Mouse (Mus musculus): Measurements from ENCODE around the gene Rab7. TPM values are rescaled to one million over a fixed set of nuclear protein-coding genes. Genes with fewer than 3 reads are reported as not detected.
A peak's percentile ranks its signal among the peaks of the same experiment; 100 is the strongest.

The Rab7 gene
- polyA plus RNA-seq, 1 experiment, result 72.1 TPM

GRCm38 (mm10) chr6:88003439-88003838 lies 41.6 kb downstream of the Rab7 start:
- Histone ChIP-seq H3K4me1 (ENCODE audit: control insufficient read depth, insufficient read depth, low read length) (no peaks in the 10 kb centered on the region; the same call in 1 of the 2 replicates), H3K27ac (ENCODE audit: control insufficient read depth, insufficient read depth, low read depth, low read length, poor library complexity) (no peak overlapping the region), H3K4me3 (replicated peaks; ENCODE audit: control insufficient read depth, low read depth, low read length) (no peak overlapping the region)
- no peak for TF ChIP-seq CTCF (IDR thresholded peaks at IDR 0.05; ENCODE audit: control insufficient read depth, insufficient read depth, low read length)
- TF ChIP-seq POLR2A (IDR thresholded peaks at IDR 0.05; ENCODE audit: borderline replicate concordance, control insufficient read depth, low read depth, low read length), result no peak
- WGBS, result 58% methylated on average over 4 of the region's 4 CpGs

GRCm38 (mm10) chr6:87998358-87998757 lies 46.7 kb downstream of the Rab7 start:
- Histone ChIP-seq H3K4me3 (replicated peaks; ENCODE audit: control insufficient read depth, low read depth, low read length) (no peak overlapping the region), H3K4me1 (ENCODE audit: control insufficient read depth, insufficient read depth, low read length) (no peaks in the 10 kb centered on the region), H3K27ac (ENCODE audit: control insufficient read depth, insufficient read depth, low read depth, low read length, poor library complexity) (no peak overlapping the region)
- no peak for TF ChIP-seq POLR2A (IDR thresholded peaks at IDR 0.05; ENCODE audit: borderline replicate concordance, control insufficient read depth, low read depth, low read length)
- no peak for TF ChIP-seq CTCF (IDR thresholded peaks at IDR 0.05; ENCODE audit: control insufficient read depth, insufficient read depth, low read length)
- WGBS, result 79% methylated on average over 4 of the region's 4 CpGs

- Histone ChIP-seq H3K4me3 (replicated peaks; ENCODE audit: control insufficient read depth, low read depth, low read length) (no peak overlapping the region), H3K27ac (ENCODE audit: control insufficient read depth, insufficient read depth, low read depth, low read length, poor library complexity) (no peak overlapping the region), H3K4me1 (ENCODE audit: control insufficient read depth, insufficient read depth, low read length) (no peaks in the 10 kb centered on the region)
- TF ChIP-seq CTCF (IDR thresholded peaks at IDR 0.05; ENCODE audit: control insufficient read depth, insufficient read depth, low read length) (peak; percentile 66), POLR2A (IDR thresholded peaks at IDR 0.05; ENCODE audit: borderline replicate concordance, control insufficient read depth, low read depth, low read length) (no peak)
- 67% methylated on average over 7 of the region's 7 CpGs for WGBS
Measured at GRCm38 (mm10) chr6:87997706-87998265, 47.3 kb downstream of the Rab7 start.

- H3K27ac ChIP-seq (ENCODE audit: control insufficient read depth, insufficient read depth, low read depth, low read length, poor library complexity), result no peak overlapping the region
- no peak overlapping the region for H3K4me3 ChIP-seq (replicated peaks; ENCODE audit: control insufficient read depth, low read depth, low read length)
- TF ChIP-seq CTCF (IDR thresholded peaks at IDR 0.05; ENCODE audit: control insufficient read depth, insufficient read depth, low read length) (no peak), POLR2A (IDR thresholded peaks at IDR 0.05; ENCODE audit: borderline replicate concordance, control insufficient read depth, low read depth, low read length) (no peak)
- 87% methylated on average over 9 of the region's 9 CpGs for WGBS
- no peaks in the 10 kb centered on the region for H3K4me1 ChIP-seq (ENCODE audit: control insufficient read depth, insufficient read depth, low read length)
Measured at GRCm38 (mm10) chr6:87996606-87997005, 48.5 kb downstream of the Rab7 start.

- Histone ChIP-seq H3K4me3 (replicated peaks; ENCODE audit: control insufficient read depth, low read depth, low read length) (no peak overlapping the region), H3K27ac (ENCODE audit: control insufficient read depth, insufficient read depth, low read depth, low read length, poor library complexity) (no peak overlapping the region), H3K4me1 (ENCODE audit: control insufficient read depth, insufficient read depth, low read length) (no peaks in the 10 kb centered on the region)
- 73% methylated on average over 4 of the region's 4 CpGs for WGBS
- TF ChIP-seq CTCF (IDR thresholded peaks at IDR 0.05; ENCODE audit: control insufficient read depth, insufficient read depth, low read length), result no peak
- no peak for TF ChIP-seq POLR2A (IDR thresholded peaks at IDR 0.05; ENCODE audit: borderline replicate concordance, control insufficient read depth, low read depth, low read length)
Measured at GRCm38 (mm10) chr6:87995519-87995918, 49.6 kb downstream of the Rab7 start.

GRCm38 (mm10) chr6:87993790-87994571 lies 51.1 kb downstream of the Rab7 start:
- Histone ChIP-seq H3K27ac (ENCODE audit: control insufficient read depth, insufficient read depth, low read depth, low read length, poor library complexity) (no peak overlapping the region), H3K4me1 (ENCODE audit: control insufficient read depth, insufficient read depth, low read length) (no peaks in the 10 kb centered on the region), H3K4me3 (replicated peaks; ENCODE audit: control insufficient read depth, low read depth, low read length) (no peak overlapping the region)
- WGBS, result 43% methylated on average over 18 of the region's 18 CpGs
- TF ChIP-seq CTCF (IDR thresholded peaks at IDR 0.05; ENCODE audit: control insufficient read depth, insufficient read depth, low read length) (no peak), POLR2A (IDR thresholded peaks at IDR 0.05; ENCODE audit: borderline replicate concordance, control insufficient read depth, low read depth, low read length) (no peak)

GRCm38 (mm10) chr6:87992733-87993132 lies 52.3 kb downstream of the Rab7 start:
- Histone ChIP-seq H3K4me1 (ENCODE audit: control insufficient read depth, insufficient read depth, low read length) (no peaks in the 10 kb centered on the region), H3K4me3 (replicated peaks; ENCODE audit: control insufficient read depth, low read depth, low read length) (no peak overlapping the region), H3K27ac (ENCODE audit: control insufficient read depth, insufficient read depth, low read depth, low read length, poor library complexity) (no peak overlapping the region)
- TF ChIP-seq POLR2A (IDR thresholded peaks at IDR 0.05; ENCODE audit: borderline replicate concordance, control insufficient read depth, low read depth, low read length) (0 out of 2 replicates have a peak, but pooled peaks have one; percentile 11), CTCF (IDR thresholded peaks at IDR 0.05; ENCODE audit: control insufficient read depth, insufficient read depth, low read length) (no peak)
- 20% methylated on average over 6 of the region's 6 CpGs for WGBS

- no peak overlapping the region for H3K27ac ChIP-seq (ENCODE audit: control insufficient read depth, insufficient read depth, low read depth, low read length, poor library complexity)
- 89% methylated on average over 1 of the region's 1 CpGs for WGBS
- no peaks in the 10 kb centered on the region for H3K4me1 ChIP-seq (ENCODE audit: control insufficient read depth, insufficient read depth, low read length)
- TF ChIP-seq CTCF (IDR thresholded peaks at IDR 0.05; ENCODE audit: control insufficient read depth, insufficient read depth, low read length) (no peak), POLR2A (IDR thresholded peaks at IDR 0.05; ENCODE audit: borderline replicate concordance, control insufficient read depth, low read depth, low read length) (no peak)
- H3K4me3 ChIP-seq (replicated peaks; ENCODE audit: control insufficient read depth, low read depth, low read length), result no peak overlapping the region
Measured at GRCm38 (mm10) chr6:87991886-87992285, 53.2 kb downstream of the Rab7 start.

Data from bone marrow, adult 2 months (tissue).